Mouse (Mus musculus) left cerebral cortex, postnatal 14 days (tissue): ENCODE measurements around the gene Gm42715. TPM values are rescaled to one million over a fixed set of nuclear protein-coding genes. Genes with fewer than 3 reads are reported as not detected.
A peak's percentile ranks its signal among the peaks of the same experiment; 100 is the strongest.

Experiments used
- DNase-seq, 2 experiments: peaks; one replicate each; pipeline ENCODE4 v3.0.0; 2021 to 2022; ENCODE audit warnings: low spot score in 2 of 2, mixed read lengths in 1 of 2
- intact Hi-C: fragments of 180-260 bp; cut with DNase I; formaldehyde crosslinking; loops from one replicate; pipeline ENCODE4 v1.15.1; 2025
- long read RNA-seq, 2 experiments: library from polyadenylated mRNA; stranded (forward); transcript quantifications; one replicate each; pipeline ENCODE4 v2.0.0; 2021
- total RNA-seq, 2 experiments: library from RNA; stranded (reverse); gene quantifications; 2 replicates each; pipeline ENCODE4 v1.2.3; 2021

The Gm42715 gene
- total RNA-seq: 10 to 100 TPM in 1 of 2 experiments, 1 to 10 TPM in 1; 10.0 to 14.0 TPM
- long read RNA-seq, experiment 1: 0 reads
- long read RNA-seq, experiment 2: 0 reads

GRCm38 (mm10) chr7:127519284-127519683 is at the start of gene Gm42715:
Gm42715 (plus strand) TSS chr7:127519584.
- no peak for DNase-seq
- intact Hi-C loops: loop anchor here (5.0 kb wide), 1 partner anchor 38 kb away; no protein-coding TSS in a partner anchor

- DNase-seq: peak in 1 of 2 experiments; percentile 33
- intact Hi-C loops: loop anchor here (5.0 kb wide), 1 partner anchor 108 kb away; no protein-coding TSS in a partner anchor
Measured at GRCm38 (mm10) chr7:127470011-127470715, 49.2 kb upstream of the Gm42715 start.

GRCm38 (mm10) chr7:127470743-127471645 is 48.4 kb upstream of the Gm42715 start:
- intact Hi-C loops: loop anchor here (5.0 kb wide), 1 partner anchor 109 kb away; no protein-coding TSS in a partner anchor
- peak; percentile 94 to 98 for DNase-seq

GRCm38 (mm10) chr7:127471646-127472010 is 47.8 kb upstream of the Gm42715 start:
- intact Hi-C loops: loop anchor here (5.0 kb wide), 1 partner anchor 109 kb away; no protein-coding TSS in a partner anchor
- peak in 1 of 2 experiments; percentile 42 for DNase-seq

- intact Hi-C loops: loop anchor here (5.0 kb wide), 1 partner anchor 110 kb away; no protein-coding TSS in a partner anchor
- DNase-seq: peak; percentile 20 to 30
Measured at GRCm38 (mm10) chr7:127472060-127472459, 47.3 kb upstream of the Gm42715 start.

- peak in 1 of 2 experiments; percentile 15 for DNase-seq
- intact Hi-C loops: loop anchor here (5.0 kb wide), 1 partner anchor 111 kb away; no protein-coding TSS in a partner anchor
Measured at GRCm38 (mm10) chr7:127473705-127474104, 45.7 kb upstream of the Gm42715 start.

GRCm38 (mm10) chr7:127474378-127475070 is 44.9 kb upstream of the Gm42715 start:
- intact Hi-C loops: loop anchor here (5.0 kb wide), 2 partner anchors 112 to 212 kb away; partner anchors contain the start of gene Dctpp1
- DNase-seq: no peak

GRCm38 (mm10) chr7:127475186-127475740 is 44.1 kb upstream of the Gm42715 start:
- intact Hi-C loops: loop anchor here (5.0 kb wide), 1 partner anchor 213 kb away; the partner anchor contains the start of gene Dctpp1
- no peak for DNase-seq

GRCm38 (mm10) chr7:127476336-127476735 is 43.0 kb upstream of the Gm42715 start:
- intact Hi-C loops: loop anchor here (5.0 kb wide), 1 partner anchor 214 kb away; the partner anchor contains the start of gene Dctpp1
- no peak for DNase-seq

GRCm38 (mm10) chr7:127476855-127477254 is 42.5 kb upstream of the Gm42715 start:
- intact Hi-C loops: loop anchor here (5.0 kb wide), 1 partner anchor 215 kb away; the partner anchor contains the start of gene Dctpp1
- no peak for DNase-seq

GRCm38 (mm10) chr7:127477687-127478634 is 41.4 kb upstream of the Gm42715 start:
- intact Hi-C loops: loop anchor here (5.0 kb wide), 1 partner anchor 216 kb away; the partner anchor contains the start of gene Dctpp1

GRCm38 (mm10) chr7:127478635-127479317 is 40.6 kb upstream of the Gm42715 start, which contains the start of gene Fbrs:
Fbrs (plus strand) TSS chr7:127479199.
- intact Hi-C loops: loop anchor here (5.0 kb wide), 1 partner anchor 216 kb away; the partner anchor contains the start of gene Dctpp1
- peak; percentile 94 to 96 for DNase-seq

More at GRCm38 (mm10) chr7:127477687-127478634, 41.4 kb upstream of the Gm42715 start:
- DNase-seq: peak; percentile 99 to 100

GRCm38 (mm10) chr7:127479318-127480225 is 39.8 kb upstream of the Gm42715 start:
- intact Hi-C loops: loop anchor here (5.0 kb wide), 1 partner anchor 217 kb away; the partner anchor contains the start of gene Dctpp1
- peak in 1 of 2 experiments; percentile 12 for DNase-seq

- DNase-seq: no peak
- intact Hi-C loops: no loop called here
Measured at GRCm38 (mm10) chr7:127480321-127480720, 39.1 kb upstream of the Gm42715 start.

GRCm38 (mm10) chr7:127485416-127485815 is 34.0 kb upstream of the Gm42715 start:
- intact Hi-C loops: no loop called here
- DNase-seq: no peak
